Mouse (Mus musculus): ENCODE data around the gene Anks4b. TPM values are rescaled to one million over a fixed set of nuclear protein-coding genes. Genes with fewer than 3 reads are reported as not detected.

The Anks4b gene
- total and polyA plus RNA-seq, 2 experiments from 2014 or later = not detected

- Histone ChIP-seq H3K9me3 (replicated peaks; ENCODE audit: control insufficient read depth, low read length) (no peaks in the 10 kb centered on the region), H3K4me1 (ENCODE audit: control insufficient read depth, insufficient read depth) (no peaks in the 10 kb centered on the region), H3K4me3 (ENCODE audit: low read depth, low read length) (no peak overlapping the region), H3K4me2 (ENCODE audit: low read depth, low read length) (no peak overlapping the region), H3K36me3 (replicated peaks; ENCODE audit: control insufficient read depth, insufficient read depth, low read length) (no peaks in the 10 kb centered on the region), H3K27me3 (ENCODE audit: control insufficient read depth, insufficient read depth, low read length) (no peaks in the 10 kb centered on the region), H3K9ac (replicated peaks; ENCODE audit: low read depth, low read length) (no peak overlapping the region), H3K27ac (ENCODE audit: low read depth) (no peak overlapping the region)
- DNase-seq (ENCODE audit: low spot score) (no peak), ATAC-seq (ENCODE audit: insufficient read depth, low read depth) (no peak)
- 14% methylated on average over 2 of the region's 2 CpGs for WGBS
- TF ChIP-seq CTCF (IDR thresholded peaks at IDR 0.05; ENCODE audit: low read depth) (no peak), EP300 (IDR thresholded peaks at IDR 0.05; ENCODE audit: low read depth) (no peak)
Measured at GRCm38 (mm10) chr7:120178935-120179334, 5.3 kb downstream of the Anks4b start.

GRCm38 (mm10) chr7:120180547-120180946 lies 6.9 kb downstream of the Anks4b start:
- no peak for ATAC-seq (ENCODE audit: insufficient read depth, low read depth)
- DNase-seq (ENCODE audit: low spot score) = no peak
- no peak for TF ChIP-seq CTCF (IDR thresholded peaks at IDR 0.05; ENCODE audit: low read depth)
- no peak for TF ChIP-seq EP300 (IDR thresholded peaks at IDR 0.05; ENCODE audit: low read depth)

DNA sequence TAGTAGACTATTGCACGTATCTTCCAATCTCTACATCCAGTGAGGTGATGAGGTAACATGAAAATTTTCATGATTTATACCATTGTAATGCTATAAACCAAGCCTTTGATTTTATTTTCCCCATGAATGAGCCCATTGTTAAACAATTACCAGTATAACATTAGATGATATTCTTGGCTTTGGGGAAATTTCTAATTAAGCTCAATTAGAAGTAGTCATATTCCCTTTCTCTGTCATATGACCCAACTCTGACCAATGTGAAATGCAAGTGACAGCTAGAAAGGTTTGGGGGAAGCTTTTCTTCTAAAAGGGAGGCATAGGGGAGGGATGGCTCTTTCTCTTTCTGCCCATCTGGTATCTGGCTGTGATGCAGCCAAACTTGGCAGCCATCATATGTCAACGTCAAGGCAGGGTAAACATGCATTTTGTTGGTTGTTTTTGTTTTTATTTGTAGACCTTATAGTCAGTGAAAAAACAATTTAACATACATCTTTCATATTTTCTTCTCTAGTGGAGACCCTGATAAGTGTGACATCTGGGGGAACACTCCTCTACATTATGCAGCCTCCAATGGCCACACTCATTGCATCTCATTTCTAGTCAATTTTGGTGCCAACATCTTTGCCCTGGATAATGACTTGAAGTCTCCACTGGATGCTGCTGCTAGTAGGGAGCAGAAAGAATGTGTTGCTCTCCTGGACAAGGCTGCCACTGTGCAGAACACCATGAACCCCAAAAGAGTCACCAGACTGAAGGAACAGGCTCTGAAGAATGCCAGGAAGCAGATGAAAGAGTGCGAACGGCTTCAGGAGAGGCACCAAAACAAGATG lies 8.0 kb downstream of the Anks4b start:
- no peaks in the 10 kb centered on the region for H3K9me3 ChIP-seq (replicated peaks; ENCODE audit: control insufficient read depth, low read length)
- no peaks in the 10 kb centered on the region for H3K4me1 ChIP-seq (ENCODE audit: control insufficient read depth, insufficient read depth)
- no peaks in the 10 kb centered on the region for H3K27me3 ChIP-seq (ENCODE audit: control insufficient read depth, insufficient read depth, low read length)
- ATAC-seq (ENCODE audit: insufficient read depth, low read depth) (no peak), DNase-seq (ENCODE audit: low spot score) (no peak)
- H3K4me3 ChIP-seq (ENCODE audit: low read depth, low read length) = no peak overlapping the region
- no peaks in the 10 kb centered on the region for H3K36me3 ChIP-seq (replicated peaks; ENCODE audit: control insufficient read depth, insufficient read depth, low read length)
- WGBS = 87% methylated on average over 4 of the region's 4 CpGs
- H3K27ac ChIP-seq (ENCODE audit: low read depth) = no peak overlapping the region
- H3K4me2 ChIP-seq (ENCODE audit: low read depth, low read length) = no peak overlapping the region
- no peak for TF ChIP-seq CTCF (IDR thresholded peaks at IDR 0.05; ENCODE audit: low read depth)
- no peak for TF ChIP-seq EP300 (IDR thresholded peaks at IDR 0.05; ENCODE audit: low read depth)
- H3K9ac ChIP-seq (replicated peaks; ENCODE audit: low read depth, low read length) = no peak overlapping the region

More at GRCm38 (mm10) chr7:120180547-120180946, 6.9 kb downstream of the Anks4b start:
- WGBS = 71% methylated on average over 5 of the region's 5 CpGs
- Histone ChIP-seq H3K27ac (ENCODE audit: low read depth) (no peak overlapping the region), H3K4me3 (ENCODE audit: low read depth, low read length) (no peak overlapping the region), H3K9ac (replicated peaks; ENCODE audit: low read depth, low read length) (no peak overlapping the region), H3K9me3 (replicated peaks; ENCODE audit: control insufficient read depth, low read length) (no peaks in the 10 kb centered on the region), H3K36me3 (replicated peaks; ENCODE audit: control insufficient read depth, insufficient read depth, low read length) (no peaks in the 10 kb centered on the region), H3K4me2 (ENCODE audit: low read depth, low read length) (no peak overlapping the region), H3K4me1 (ENCODE audit: control insufficient read depth, insufficient read depth) (no peaks in the 10 kb centered on the region), H3K27me3 (ENCODE audit: control insufficient read depth, insufficient read depth, low read length) (no peaks in the 10 kb centered on the region)

- Histone ChIP-seq H3K27me3 (ENCODE audit: control insufficient read depth, insufficient read depth, low read length) (no peaks in the 10 kb centered on the region), H3K4me2 (ENCODE audit: low read depth, low read length) (no peak overlapping the region), H3K4me3 (ENCODE audit: low read depth, low read length) (no peak overlapping the region), H3K36me3 (replicated peaks; ENCODE audit: control insufficient read depth, insufficient read depth, low read length) (no peaks in the 10 kb centered on the region), H3K9ac (replicated peaks; ENCODE audit: low read depth, low read length) (no peak overlapping the region), H3K4me1 (ENCODE audit: control insufficient read depth, insufficient read depth) (no peaks in the 10 kb centered on the region), H3K9me3 (replicated peaks; ENCODE audit: control insufficient read depth, low read length) (no peaks in the 10 kb centered on the region), H3K27ac (ENCODE audit: low read depth) (no peak overlapping the region)
- TF ChIP-seq EP300 (IDR thresholded peaks at IDR 0.05; ENCODE audit: low read depth) (no peak), CTCF (IDR thresholded peaks at IDR 0.05; ENCODE audit: low read depth) (no peak)
- DNase-seq (ENCODE audit: low spot score) = no peak
- no peak for ATAC-seq (ENCODE audit: insufficient read depth, low read depth)
Measured at GRCm38 (mm10) chr7:120182891-120183290, 9.2 kb downstream of the Anks4b start.

GRCm38 (mm10) chr7:120188946-120189345 lies 15.3 kb downstream of the Anks4b start:
- H3K4me3 ChIP-seq (ENCODE audit: low read depth, low read length) = no peak overlapping the region
- no peak for TF ChIP-seq CTCF (IDR thresholded peaks at IDR 0.05; ENCODE audit: low read depth)
- TF ChIP-seq EP300 (IDR thresholded peaks at IDR 0.05; ENCODE audit: low read depth) = no peak
- H3K36me3 ChIP-seq (replicated peaks; ENCODE audit: control insufficient read depth, insufficient read depth, low read length) = no peaks in the 10 kb centered on the region
- no peak overlapping the region for H3K9ac ChIP-seq (replicated peaks; ENCODE audit: low read depth, low read length)
- no peaks in the 10 kb centered on the region for H3K9me3 ChIP-seq (replicated peaks; ENCODE audit: control insufficient read depth, low read length)
- no peak for DNase-seq (ENCODE audit: low spot score)
- H3K27ac ChIP-seq (ENCODE audit: low read depth) = no peak overlapping the region
- H3K4me1 ChIP-seq (ENCODE audit: control insufficient read depth, insufficient read depth) = no peaks in the 10 kb centered on the region; the same call in 1 of the 2 replicates
- no peak for ATAC-seq (ENCODE audit: insufficient read depth, low read depth)
- WGBS = 81% methylated on average over 5 of the region's 5 CpGs
- H3K27me3 ChIP-seq (ENCODE audit: control insufficient read depth, insufficient read depth, low read length) = no peaks in the 10 kb centered on the region
- no peak overlapping the region for H3K4me2 ChIP-seq (ENCODE audit: low read depth, low read length)

Measured in heart, postnatal 0 days (tissue).